Mouse (Mus musculus) lung, postnatal 0 days (tissue): ENCODE data around the gene Ablim2.

Experiments
- CTCF ChIP-seq: IDR thresholded peaks from 2 replicates; pipeline ENCODE4 v1.5.1; 2016; ENCODE audit warnings: antibody characterized with exemption, mild to moderate bottlenecking
- EP300 ChIP-seq: IDR thresholded peaks from 2 replicates; pipeline ENCODE4 v1.6.1; 2016; ENCODE audit warnings: antibody characterized with exemption, mild to moderate bottlenecking, control low read depth

GRCm38 (mm10) chr5:35827856-35828255, 70.2 kb downstream of the Ablim2 start:
- TF ChIP-seq CTCF (no peak), EP300 (no peak)
